Mouse (Mus musculus): ENCODE results near the gene Tprgl.

GRCm38 (mm10) chr4:154109216-154109849 is 51.1 kb downstream of the Tprgl start:
- TF ChIP-seq ZC3H11A (IDR thresholded peaks at IDR 0.05; ENCODE audit: low read depth, low read length): no peak
- TF ChIP-seq RAD21 (IDR thresholded peaks at IDR 0.05; ENCODE audit: low read depth, low read length): no peak
